Mouse (Mus musculus): ENCODE measurements around the gene Nop9. TPM values are rescaled to one million over a fixed set of nuclear protein-coding genes. Genes with fewer than 3 reads are reported as not detected.

Nop9 gene
- polyA plus RNA-seq, 1 experiment from 2014 or later, result 25.2 TPM

DNA sequence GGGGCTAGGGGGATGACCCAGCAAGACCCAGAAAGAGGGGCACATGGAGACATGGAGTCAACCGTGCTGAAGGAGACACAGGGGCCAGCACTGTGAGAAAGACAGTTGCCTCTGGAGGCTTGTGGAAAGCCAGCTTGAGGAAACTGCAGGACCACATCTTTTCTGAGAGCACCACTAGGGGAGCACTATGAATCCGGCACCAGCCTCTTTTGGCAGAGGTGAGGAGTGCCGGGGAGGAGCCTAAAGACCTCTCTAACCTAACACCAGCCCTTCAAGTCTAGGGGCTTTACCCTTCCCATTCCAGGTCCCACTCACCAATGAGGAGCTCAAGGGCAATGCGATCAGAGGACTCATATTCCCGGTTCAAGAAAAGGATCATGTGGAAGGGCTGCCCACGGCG is 33.7 kb upstream of the Nop9 start:
- no peak overlapping the region for H3K27ac ChIP-seq (replicated peaks in 1 of 2; ENCODE audit: control insufficient read depth in 1 of 2, insufficient read depth in 1 of 2, low read depth in 2 of 2, low read length in 2 of 2)
- ATAC-seq (ENCODE audit: insufficient number of reproducible peaks, insufficient read depth, low FRiP score, low read depth), result no peak
- H3K4me2 ChIP-seq (ENCODE audit: low read length), result no peak overlapping the region
- no peaks in the 10 kb centered on the region for H3K9me3 ChIP-seq (ENCODE audit: control insufficient read depth, low read length)
- peaks cover 5% of the 10 kb centered on the region for H3K36me3 ChIP-seq (ENCODE audit: control insufficient read depth, insufficient read depth, low read length)
- peaks cover 5 to 11% of the 10 kb centered on the region in 2 experiments; a peak in 2 of 4 replicates for H3K4me1 ChIP-seq (ENCODE audit: control insufficient read depth in 2 of 2, insufficient read depth in 2 of 2, low read length in 2 of 2)
- 71% methylated on average over 7 of the region's 7 CpGs for WGBS
- no peak overlapping the region for H3K4me3 ChIP-seq (ENCODE audit: control insufficient read depth in 1 of 2, insufficient read depth in 1 of 2, low read depth in 1 of 2, low read length in 2 of 2)
- no peak overlapping the region for H3K9ac ChIP-seq (ENCODE audit: low read length)
- peaks cover 23% of the 10 kb centered on the region; the same call in 1 of the 2 replicates for H3K27me3 ChIP-seq (ENCODE audit: control insufficient read depth, insufficient read depth, low read length)

DNA sequence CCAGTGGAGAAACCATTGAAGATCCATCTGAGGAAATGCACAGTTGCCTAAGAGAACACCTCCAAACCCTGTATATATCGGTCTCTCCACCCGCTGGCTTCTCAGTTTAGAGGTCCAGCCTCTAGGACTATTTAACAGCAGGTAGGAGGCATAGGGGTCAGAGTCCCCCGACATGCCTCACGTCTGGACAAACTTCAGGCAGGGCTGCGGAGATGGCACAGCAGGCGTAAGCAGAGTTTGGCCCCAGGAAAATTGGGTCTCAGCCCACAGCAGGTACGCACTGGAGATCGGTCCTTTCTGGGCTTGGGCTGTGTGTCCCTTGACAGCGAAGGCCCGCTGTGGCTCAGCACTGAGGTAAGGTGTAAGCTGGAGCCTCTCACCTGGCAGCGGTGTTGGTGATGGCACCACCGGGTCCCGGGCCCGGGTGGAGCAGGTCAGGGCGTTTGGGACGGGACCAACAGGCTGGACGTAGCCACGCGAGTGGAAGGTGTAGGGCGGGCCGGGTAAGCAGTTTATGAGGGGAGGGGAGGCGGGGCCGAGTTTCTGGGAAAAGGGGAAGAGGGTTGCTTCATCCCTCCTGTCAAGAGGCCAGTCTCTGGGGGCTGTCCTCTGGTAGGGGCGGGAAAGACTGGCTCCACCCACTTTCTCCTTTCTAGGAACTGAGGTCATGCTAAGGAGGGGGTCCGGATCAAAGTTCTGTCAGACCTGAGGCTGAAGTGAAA is 32.3 kb upstream of the Nop9 start:
- Histone ChIP-seq H3K4me3 (ENCODE audit: control insufficient read depth in 1 of 2, insufficient read depth in 1 of 2, low read depth in 1 of 2, low read length in 2 of 2) (peak overlapping the region; percentile 12 to 26; a peak in 2 of 4 replicates), H3K36me3 (ENCODE audit: control insufficient read depth, insufficient read depth, low read length) (peaks cover 17% of the 10 kb centered on the region), H3K4me1 (ENCODE audit: control insufficient read depth in 2 of 2, insufficient read depth in 2 of 2, low read length in 2 of 2) (peaks cover 5 to 11% of the 10 kb centered on the region in 2 experiments; a peak in 2 of 4 replicates), H3K9ac (ENCODE audit: low read length) (no peak overlapping the region; the same call in 1 of the 2 replicates), H3K27me3 (ENCODE audit: control insufficient read depth, insufficient read depth, low read length) (peaks cover 23% of the 10 kb centered on the region; the same call in 1 of the 2 replicates), H3K4me2 (ENCODE audit: low read length) (peak overlapping the region; percentile 58), H3K27ac (replicated peaks in 1 of 2; ENCODE audit: control insufficient read depth in 1 of 2, insufficient read depth in 1 of 2, low read depth in 2 of 2, low read length in 2 of 2) (no peak overlapping the region), H3K9me3 (ENCODE audit: control insufficient read depth, low read length) (no peaks in the 10 kb centered on the region)
- 13% methylated on average over 25 of the region's 25 CpGs for WGBS
- ATAC-seq (ENCODE audit: insufficient number of reproducible peaks, insufficient read depth, low FRiP score, low read depth), result no peak

DNA sequence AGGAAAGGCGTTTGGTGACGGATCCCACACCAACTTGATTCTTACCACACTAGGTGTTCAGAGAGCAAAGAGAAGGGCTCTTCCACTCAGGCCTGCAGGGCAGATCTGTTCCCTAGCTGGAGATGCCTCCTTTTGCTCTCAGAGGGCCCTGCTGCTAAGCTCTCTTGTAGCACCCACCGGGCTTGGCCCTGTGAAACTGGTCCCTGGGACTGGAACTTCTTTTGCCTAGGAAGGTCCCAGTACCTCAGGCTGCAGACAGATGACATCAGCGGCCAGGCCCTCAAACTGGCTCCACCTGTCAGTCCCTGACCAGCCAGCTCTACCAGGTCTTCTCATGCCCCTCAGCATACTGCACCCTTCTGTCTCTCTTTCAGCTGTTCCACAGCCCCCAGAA is 31.8 kb upstream of the Nop9 start, which contains the start of gene Tgm1:
Gene Tgm1, minus strand, starts transcription at position 198 of the 394 bp plus-strand sequence.
- Histone ChIP-seq H3K4me1 (ENCODE audit: control insufficient read depth in 2 of 2, insufficient read depth in 2 of 2, low read length in 2 of 2) (peaks cover 5 to 11% of the 10 kb centered on the region in 2 experiments; a peak in 2 of 4 replicates), H3K4me3 (ENCODE audit: control insufficient read depth in 1 of 2, insufficient read depth in 1 of 2, low read depth in 1 of 2, low read length in 2 of 2) (peak within 1 kb of the TSS; percentile 12 to 26; a peak in 2 of 4 replicates), H3K4me2 (ENCODE audit: low read length) (peak within 1 kb of the TSS; percentile 58), H3K9me3 (ENCODE audit: control insufficient read depth, low read length) (no peaks in the 10 kb centered on the region), H3K36me3 (ENCODE audit: control insufficient read depth, insufficient read depth, low read length) (peaks cover 22% of the 10 kb centered on the region), H3K27ac (replicated peaks in 1 of 2; ENCODE audit: control insufficient read depth in 1 of 2, insufficient read depth in 1 of 2, low read depth in 2 of 2, low read length in 2 of 2) (no peak within 1 kb of the TSS), H3K9ac (ENCODE audit: low read length) (no peak within 1 kb of the TSS; the same call in 1 of the 2 replicates), H3K27me3 (ENCODE audit: control insufficient read depth, insufficient read depth, low read length) (peaks cover 23% of the 10 kb centered on the region; the same call in 1 of the 2 replicates)
- WGBS, result 22% methylated on average over 4 of the region's 4 CpGs
- no peak for ATAC-seq (ENCODE audit: insufficient number of reproducible peaks, insufficient read depth, low FRiP score, low read depth)

DNA sequence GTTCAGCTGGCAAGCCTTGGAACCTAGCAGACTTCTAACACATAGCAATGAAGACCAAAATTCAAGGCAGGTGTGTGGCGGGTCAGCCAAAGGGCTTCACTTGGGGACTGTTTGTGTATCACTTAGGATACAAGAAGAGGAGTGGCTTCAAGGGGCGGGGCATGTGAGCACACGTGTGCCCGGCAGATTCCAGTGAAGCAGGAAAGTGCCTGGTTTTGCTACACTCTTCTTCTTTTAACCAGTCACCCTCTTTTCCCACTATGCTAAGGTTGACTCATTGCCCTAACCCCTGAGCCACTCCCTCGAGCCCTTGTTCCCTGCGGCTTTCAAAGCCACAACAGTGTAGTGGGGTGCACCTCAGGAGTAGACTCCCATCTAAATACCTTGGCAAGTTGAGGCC is 30.6 kb upstream of the Nop9 start:
- Histone ChIP-seq H3K27ac (replicated peaks in 1 of 2; ENCODE audit: control insufficient read depth in 1 of 2, insufficient read depth in 1 of 2, low read depth in 2 of 2, low read length in 2 of 2) (no peak overlapping the region), H3K9me3 (ENCODE audit: control insufficient read depth, low read length) (no peaks in the 10 kb centered on the region), H3K4me1 (ENCODE audit: control insufficient read depth in 2 of 2, insufficient read depth in 2 of 2, low read length in 2 of 2) (peaks cover 5 to 11% of the 10 kb centered on the region in 2 experiments; a peak in 2 of 4 replicates), H3K4me2 (ENCODE audit: low read length) (no peak overlapping the region), H3K27me3 (ENCODE audit: control insufficient read depth, insufficient read depth, low read length) (peaks cover 23% of the 10 kb centered on the region; the same call in 1 of the 2 replicates), H3K9ac (ENCODE audit: low read length) (no peak overlapping the region), H3K36me3 (ENCODE audit: control insufficient read depth, insufficient read depth, low read length) (peaks cover 34% of the 10 kb centered on the region), H3K4me3 (ENCODE audit: control insufficient read depth in 1 of 2, insufficient read depth in 1 of 2, low read depth in 1 of 2, low read length in 2 of 2) (no peak overlapping the region)
- ATAC-seq (ENCODE audit: insufficient number of reproducible peaks, insufficient read depth, low FRiP score, low read depth), result no peak
- WGBS, result 37% methylated on average over 6 of the region's 6 CpGs

DNA sequence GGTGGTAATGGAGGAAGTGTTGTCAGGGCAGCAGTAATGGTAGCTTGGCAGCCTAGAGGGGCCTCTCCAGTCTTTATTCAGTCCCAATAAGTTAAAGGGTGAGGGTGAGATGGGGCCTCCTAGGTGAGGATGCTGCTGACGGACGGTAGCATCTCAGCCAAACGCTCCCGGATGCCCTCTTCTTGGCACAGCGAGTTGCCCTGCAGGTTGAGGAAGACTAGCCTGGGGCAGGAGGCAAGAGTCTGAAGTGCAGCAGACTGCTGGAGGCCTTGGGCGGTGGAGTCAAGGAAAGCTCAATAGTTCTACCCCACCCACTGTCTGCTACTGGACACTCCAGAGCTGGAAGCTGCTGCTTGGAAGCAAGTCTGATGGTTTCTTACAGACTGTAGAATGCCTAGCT is 29.2 kb upstream of the Nop9 start:
- Histone ChIP-seq H3K9me3 (ENCODE audit: control insufficient read depth, low read length) (no peaks in the 10 kb centered on the region), H3K9ac (ENCODE audit: low read length) (no peak overlapping the region), H3K4me3 (ENCODE audit: control insufficient read depth in 1 of 2, insufficient read depth in 1 of 2, low read depth in 1 of 2, low read length in 2 of 2) (no peak overlapping the region), H3K27ac (replicated peaks in 1 of 2; ENCODE audit: control insufficient read depth in 1 of 2, insufficient read depth in 1 of 2, low read depth in 2 of 2, low read length in 2 of 2) (no peak overlapping the region), H3K4me1 (ENCODE audit: control insufficient read depth in 2 of 2, insufficient read depth in 2 of 2, low read length in 2 of 2) (peaks cover 5 to 11% of the 10 kb centered on the region in 2 experiments; a peak in 2 of 4 replicates), H3K36me3 (ENCODE audit: control insufficient read depth, insufficient read depth, low read length) (peaks cover 36% of the 10 kb centered on the region), H3K4me2 (ENCODE audit: low read length) (no peak overlapping the region), H3K27me3 (ENCODE audit: control insufficient read depth, insufficient read depth, low read length) (peaks cover 23% of the 10 kb centered on the region; the same call in 1 of the 2 replicates)
- 92% methylated on average over 6 of the region's 6 CpGs for WGBS
- ATAC-seq (ENCODE audit: insufficient number of reproducible peaks, insufficient read depth, low FRiP score, low read depth), result no peak

DNA sequence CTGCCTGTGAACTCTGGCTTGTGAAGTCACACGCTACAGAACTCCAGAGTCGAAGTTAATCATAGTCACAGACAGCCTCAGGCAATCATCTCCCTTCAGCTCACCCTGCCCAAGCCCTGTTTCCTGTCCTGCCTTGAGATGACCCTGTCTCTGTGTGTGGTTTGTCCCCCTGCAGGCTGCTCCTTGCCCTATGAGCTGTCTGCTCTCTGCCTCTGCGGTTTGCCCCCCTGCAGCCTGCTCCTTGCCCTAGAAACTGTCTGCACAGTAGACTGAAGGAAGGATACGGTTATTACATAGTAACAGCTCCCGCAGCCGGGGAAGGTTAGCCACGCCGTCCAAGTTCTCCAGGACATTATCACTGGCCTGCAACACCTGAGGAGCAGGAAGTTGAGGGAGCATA is 28.6 kb upstream of the Nop9 start:
- peaks cover 17% of the 10 kb centered on the region; the same call in 1 of the 2 replicates for H3K27me3 ChIP-seq (ENCODE audit: control insufficient read depth, insufficient read depth, low read length)
- no peak overlapping the region for H3K4me2 ChIP-seq (ENCODE audit: low read length)
- peaks cover 36% of the 10 kb centered on the region for H3K36me3 ChIP-seq (ENCODE audit: control insufficient read depth, insufficient read depth, low read length)
- H3K4me1 ChIP-seq (ENCODE audit: control insufficient read depth in 2 of 2, insufficient read depth in 2 of 2, low read length in 2 of 2), result peaks cover 5 to 11% of the 10 kb centered on the region in 2 experiments; a peak in 2 of 4 replicates
- H3K4me3 ChIP-seq (ENCODE audit: control insufficient read depth in 1 of 2, insufficient read depth in 1 of 2, low read depth in 1 of 2, low read length in 2 of 2), result no peak overlapping the region
- 69% methylated on average over 8 of the region's 8 CpGs for WGBS
- no peak for ATAC-seq (ENCODE audit: insufficient number of reproducible peaks, insufficient read depth, low FRiP score, low read depth)
- no peak overlapping the region for H3K9ac ChIP-seq (ENCODE audit: low read length)
- no peak overlapping the region for H3K27ac ChIP-seq (replicated peaks in 1 of 2; ENCODE audit: control insufficient read depth in 1 of 2, insufficient read depth in 1 of 2, low read depth in 2 of 2, low read length in 2 of 2)
- no peaks in the 10 kb centered on the region for H3K9me3 ChIP-seq (ENCODE audit: control insufficient read depth, low read length)

DNA sequence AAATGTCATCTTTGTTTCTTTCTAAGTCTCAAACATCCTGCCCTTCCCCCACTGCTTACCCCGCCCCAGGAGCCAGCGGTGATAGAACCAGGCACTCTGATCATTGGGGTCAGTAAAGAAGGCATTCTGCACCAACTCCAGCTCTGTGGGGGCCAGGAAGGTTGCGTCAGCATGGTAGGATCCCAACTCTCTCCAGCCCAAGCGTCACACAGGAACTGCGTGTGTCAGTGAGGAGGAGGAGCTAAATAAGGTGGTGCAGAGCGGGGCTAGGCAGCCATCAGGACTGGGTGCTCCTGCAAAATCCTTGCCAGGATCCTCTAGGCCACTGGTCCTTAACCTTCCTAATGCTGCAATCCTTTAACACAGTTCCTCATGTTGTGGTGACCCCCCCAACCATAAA is 25.8 kb upstream of the Nop9 start:
- Histone ChIP-seq H3K36me3 (ENCODE audit: control insufficient read depth, insufficient read depth, low read length) (peaks cover 36% of the 10 kb centered on the region), H3K27me3 (ENCODE audit: control insufficient read depth, insufficient read depth, low read length) (no peaks in the 10 kb centered on the region), H3K9me3 (ENCODE audit: control insufficient read depth, low read length) (no peaks in the 10 kb centered on the region), H3K9ac (ENCODE audit: low read length) (no peak overlapping the region), H3K4me3 (ENCODE audit: control insufficient read depth in 1 of 2, insufficient read depth in 1 of 2, low read depth in 1 of 2, low read length in 2 of 2) (no peak overlapping the region), H3K4me2 (ENCODE audit: low read length) (no peak overlapping the region), H3K27ac (replicated peaks in 1 of 2; ENCODE audit: control insufficient read depth in 1 of 2, insufficient read depth in 1 of 2, low read depth in 2 of 2, low read length in 2 of 2) (no peak overlapping the region), H3K4me1 (ENCODE audit: control insufficient read depth in 2 of 2, insufficient read depth in 2 of 2, low read length in 2 of 2) (no peaks in the 10 kb centered on the region)
- WGBS, result 86% methylated on average over 6 of the region's 6 CpGs
- ATAC-seq (ENCODE audit: insufficient number of reproducible peaks, insufficient read depth, low FRiP score, low read depth), result no peak

Measured in heart, embryonic 14.5 days (tissue).